Mouse (Mus musculus) kidney, embryonic 16.5 days (tissue): Measurements from ENCODE around the gene Prc1. TPM values are rescaled to one million over a fixed set of nuclear protein-coding genes. Genes with fewer than 3 reads are reported as not detected.

ENCODE experiments used
- ATAC-seq: fragments of 200-750 bp; cut with Nextera tagmentation; 2 replicates; pipeline ENCODE4 v1.8.0; 2017; ENCODE audit warnings: moderate TSS enrichment; ENCODE audit not compliant: low FRiP score, low TSS enrichment
- H3K27ac ChIP-seq: fragments of 300-500 bp; sonication (generic); 2 replicates; pipeline ENCODE4 v1.5.1; 2014; ENCODE audit warnings: low read length
- H3K27me3 ChIP-seq: fragments of 300-500 bp; sonication (generic); 2 replicates; pipeline ENCODE4 v1.6.1; 2014; ENCODE audit warnings: low read length, control low read depth, mixed read lengths; ENCODE audit not compliant: insufficient read depth
- H3K36me3 ChIP-seq: fragments of 300-500 bp; sonication (generic); 2 replicates; pipeline ENCODE4 v1.6.1; 2014; ENCODE audit warnings: low read length, control low read depth, mixed read lengths; ENCODE audit not compliant: insufficient read depth
- H3K4me1 ChIP-seq: fragments of 300-500 bp; sonication (generic); 2 replicates; pipeline ENCODE4 v1.6.1; 2014; ENCODE audit warnings: low read length, control low read depth, mixed read lengths; ENCODE audit not compliant: insufficient read depth
- H3K4me2 ChIP-seq: fragments of 300-500 bp; sonication (generic); replicated peaks from 2 replicates; pipeline ENCODE4 v1.6.1; 2014; ENCODE audit warnings: low read depth, low read length
- H3K4me3 ChIP-seq: fragments of 300-500 bp; sonication (generic); 2 replicates; pipeline ENCODE4 v1.5.1; 2014; ENCODE audit warnings: mild to moderate bottlenecking, low read length
- H3K9ac ChIP-seq: fragments of 300-500 bp; sonication (generic); replicated peaks from 2 replicates; pipeline ENCODE4 v1.6.1; 2014; ENCODE audit warnings: low read length
- H3K9me3 ChIP-seq: fragments of 300-500 bp; sonication (generic); 2 replicates; pipeline ENCODE4 v1.6.1; 2016; ENCODE audit warnings: low read length, control low read depth
- WGBS: fragments of 180-500 bp; shearing (Covaris S2); extraction: QIAGEN DNeasy Blood & Tissue Kit; methylation state at CpG from one replicate; pipeline ENCODE4 v1.1.7; 2014; 5-methylcytosine and 5-hydroxymethylcytosine counted together
- polyA plus RNA-seq: library from polyadenylated mRNA; unstranded; fragments of >200 nt; fragmentation: Nextera tagmentation; extraction: Ambion mirVana; gene quantifications from 2 replicates; pipeline ENCODE4 v1.2.1, GENCODE M21; 2015

Prc1 gene
- polyA plus RNA-seq, 1 experiment from 2014 or later: 146 TPM

DNA sequence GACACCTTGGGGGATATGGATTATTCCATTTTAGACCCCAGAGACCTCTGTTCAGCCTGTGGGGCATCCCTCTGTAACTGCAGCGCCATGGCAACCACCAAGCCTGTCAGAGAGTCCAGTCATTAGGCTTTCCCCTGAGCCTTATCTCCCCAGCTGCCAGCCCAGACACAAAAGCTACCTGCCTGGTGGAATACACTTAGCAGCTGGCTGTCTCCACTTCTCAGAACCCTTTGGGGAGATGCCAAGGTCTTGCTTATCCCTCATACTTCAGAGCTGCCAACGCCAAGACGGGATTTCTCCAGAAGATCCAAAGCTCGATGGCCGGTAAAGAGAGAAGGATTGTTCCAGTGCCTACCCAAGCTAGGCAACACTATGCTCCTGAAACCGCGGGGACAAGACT, 47.5 kb downstream of the Prc1 start:
- H3K9me3 ChIP-seq: no peaks in the 10 kb centered on the region
- H3K36me3 ChIP-seq: peaks cover 4% of the 10 kb centered on the region
- no peaks in the 10 kb centered on the region for H3K27me3 ChIP-seq
- ATAC-seq: no peak
- no peak overlapping the region for H3K27ac ChIP-seq
- WGBS: 84% methylated on average over 7 of the region's 7 CpGs
- peaks cover 35% of the 10 kb centered on the region for H3K4me1 ChIP-seq
- H3K4me3 ChIP-seq: no peak overlapping the region
- no peak overlapping the region for H3K9ac ChIP-seq
- no peak overlapping the region for H3K4me2 ChIP-seq

DNA sequence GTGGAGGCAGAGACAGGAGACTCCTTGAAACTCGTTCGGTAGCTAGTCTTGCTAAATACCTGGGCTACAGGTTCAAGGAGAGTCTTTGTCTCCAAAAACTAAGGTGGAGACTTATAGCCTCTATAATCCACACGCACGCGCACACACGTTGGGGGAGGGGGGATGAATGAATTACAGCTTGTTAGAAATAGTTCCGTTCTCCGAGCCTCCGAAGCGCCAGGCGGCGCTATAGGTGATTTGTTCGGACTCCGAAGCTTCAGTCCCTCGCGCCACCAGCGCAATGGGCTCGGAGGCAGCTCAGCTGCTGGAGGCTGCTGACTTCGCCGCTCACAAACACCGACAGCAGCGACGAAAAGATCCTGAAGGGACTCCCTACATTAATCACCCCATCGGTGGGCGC, 48.6 kb downstream of the Prc1 start, which contains the start of gene Hddc3:
TSS of gene Hddc3 (plus strand) at position 247 of the 400 bp plus-strand sequence.
- Histone ChIP-seq H3K9me3 (no peaks in the 10 kb centered on the region), H3K36me3 (peaks cover 3% of the 10 kb centered on the region; the same call in 1 of the 2 replicates), H3K9ac (peak within 1 kb of the TSS; percentile 91), H3K4me2 (peak within 1 kb of the TSS; percentile 73), H3K27ac (peak within 1 kb of the TSS; percentile 67; the same call in 1 of the 2 replicates), H3K4me1 (peaks cover 39% of the 10 kb centered on the region), H3K4me3 (peak within 1 kb of the TSS; percentile 66), H3K27me3 (no peaks in the 10 kb centered on the region)
- peak; percentile 7; the same call in 1 of the 2 replicates for ATAC-seq
- under 1% methylated on average over 25 of the region's 25 CpGs for WGBS

DNA sequence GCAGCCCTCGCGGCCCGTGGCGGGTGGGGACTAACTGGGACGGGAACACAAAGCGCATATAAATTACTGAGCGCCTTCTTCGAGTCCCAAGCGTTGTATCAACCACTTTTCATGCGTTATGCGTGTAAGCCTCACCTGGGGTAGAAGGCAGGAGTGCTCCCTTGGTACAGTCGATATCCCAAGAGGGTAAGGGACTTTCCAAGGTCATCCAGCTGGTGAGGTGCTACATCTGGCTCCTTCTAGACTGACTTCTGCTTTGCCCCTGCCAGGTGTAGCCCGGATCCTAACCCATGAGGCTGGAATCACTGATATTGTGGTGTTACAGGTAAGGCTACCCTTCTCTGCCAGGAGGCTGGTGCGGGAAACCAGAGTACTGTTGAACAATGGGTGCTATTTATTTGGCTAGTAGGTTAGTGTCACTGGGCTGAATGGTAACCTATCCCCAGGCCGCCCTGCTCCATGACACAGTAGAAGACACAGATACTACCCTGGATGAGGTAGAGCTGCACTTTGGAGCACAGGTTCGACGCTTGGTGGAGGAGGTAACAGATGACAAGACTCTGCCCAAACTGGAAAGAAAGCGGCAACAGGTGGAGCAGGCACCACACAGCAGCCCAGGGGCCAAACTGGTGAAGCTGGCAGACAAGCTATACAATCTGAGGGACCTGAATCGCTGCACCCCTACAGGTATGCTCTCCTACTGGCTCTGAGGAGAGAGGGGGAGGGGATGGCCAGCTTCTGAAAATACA, 49.2 kb downstream of the Prc1 start:
- Histone ChIP-seq H3K4me1 (peaks cover 41% of the 10 kb centered on the region), H3K4me2 (peak overlapping the region; percentile 73), H3K36me3 (peaks cover 3% of the 10 kb centered on the region; the same call in 1 of the 2 replicates), H3K4me3 (peak overlapping the region; percentile 66), H3K27ac (peak overlapping the region; percentile 67; the same call in 1 of the 2 replicates), H3K9ac (peak overlapping the region; percentile 91), H3K27me3 (no peaks in the 10 kb centered on the region), H3K9me3 (no peaks in the 10 kb centered on the region)
- no peak for ATAC-seq
- WGBS: 27% methylated on average over 19 of the region's 19 CpGs

DNA sequence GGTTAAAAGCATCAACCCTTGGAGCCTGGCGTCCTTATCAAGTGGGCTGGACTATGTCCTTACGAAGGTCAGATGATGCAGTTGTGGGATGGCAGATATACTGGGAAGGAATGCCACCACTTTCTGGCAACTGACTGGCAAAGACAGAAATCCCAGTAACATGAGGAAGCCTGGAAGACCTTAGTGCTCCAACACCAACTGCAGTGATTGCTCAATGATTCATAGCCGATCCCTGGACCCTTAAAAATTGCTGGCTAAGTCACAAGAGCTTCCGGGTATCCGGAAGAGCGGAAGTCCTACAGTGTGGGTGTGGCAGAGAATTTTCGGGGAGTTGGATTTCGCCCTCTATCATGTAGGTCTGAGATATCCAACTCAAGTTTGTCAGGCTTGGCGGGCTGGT, 51.9 kb downstream of the Prc1 start:
- peaks cover 13% of the 10 kb centered on the region; the same call in 1 of the 2 replicates for H3K36me3 ChIP-seq
- no peak overlapping the region for H3K4me3 ChIP-seq
- H3K4me2 ChIP-seq: no peak overlapping the region
- ATAC-seq: no peak
- WGBS: 85% methylated on average over 9 of the region's 9 CpGs
- no peak overlapping the region for H3K9ac ChIP-seq
- peaks cover 23% of the 10 kb centered on the region for H3K4me1 ChIP-seq
- H3K9me3 ChIP-seq: no peaks in the 10 kb centered on the region
- H3K27me3 ChIP-seq: no peaks in the 10 kb centered on the region
- H3K27ac ChIP-seq: no peak overlapping the region

DNA sequence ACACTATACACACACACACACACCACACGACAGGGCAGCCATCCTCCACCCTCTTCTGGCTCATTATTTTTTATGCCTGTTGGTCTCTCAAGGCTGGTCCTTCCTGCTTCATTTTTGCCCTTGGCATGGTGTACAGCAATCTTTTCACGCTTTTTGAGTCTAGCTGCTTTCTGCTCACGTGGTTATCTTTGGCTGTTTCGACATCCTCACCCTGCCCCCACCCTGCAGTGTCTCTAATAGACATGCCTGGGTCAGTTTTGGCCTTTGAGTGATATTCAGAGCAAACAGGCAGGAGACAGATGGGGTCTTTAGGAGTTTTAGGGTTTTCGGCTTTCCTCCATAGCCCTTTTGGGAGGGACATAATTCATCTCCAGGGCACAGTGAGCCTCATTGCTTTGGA, 52.6 kb downstream of the Prc1 start:
- no peaks in the 10 kb centered on the region for H3K27me3 ChIP-seq
- no peaks in the 10 kb centered on the region for H3K9me3 ChIP-seq
- H3K9ac ChIP-seq: no peak overlapping the region
- no peak overlapping the region for H3K4me2 ChIP-seq
- 70% methylated on average over 5 of the region's 5 CpGs for WGBS
- peak overlapping the region; percentile 72; the same call in 1 of the 2 replicates for H3K27ac ChIP-seq
- peaks cover 22% of the 10 kb centered on the region for H3K4me1 ChIP-seq
- H3K4me3 ChIP-seq: no peak overlapping the region
- ATAC-seq: no peak
- peaks cover 16% of the 10 kb centered on the region; the same call in 1 of the 2 replicates for H3K36me3 ChIP-seq

DNA sequence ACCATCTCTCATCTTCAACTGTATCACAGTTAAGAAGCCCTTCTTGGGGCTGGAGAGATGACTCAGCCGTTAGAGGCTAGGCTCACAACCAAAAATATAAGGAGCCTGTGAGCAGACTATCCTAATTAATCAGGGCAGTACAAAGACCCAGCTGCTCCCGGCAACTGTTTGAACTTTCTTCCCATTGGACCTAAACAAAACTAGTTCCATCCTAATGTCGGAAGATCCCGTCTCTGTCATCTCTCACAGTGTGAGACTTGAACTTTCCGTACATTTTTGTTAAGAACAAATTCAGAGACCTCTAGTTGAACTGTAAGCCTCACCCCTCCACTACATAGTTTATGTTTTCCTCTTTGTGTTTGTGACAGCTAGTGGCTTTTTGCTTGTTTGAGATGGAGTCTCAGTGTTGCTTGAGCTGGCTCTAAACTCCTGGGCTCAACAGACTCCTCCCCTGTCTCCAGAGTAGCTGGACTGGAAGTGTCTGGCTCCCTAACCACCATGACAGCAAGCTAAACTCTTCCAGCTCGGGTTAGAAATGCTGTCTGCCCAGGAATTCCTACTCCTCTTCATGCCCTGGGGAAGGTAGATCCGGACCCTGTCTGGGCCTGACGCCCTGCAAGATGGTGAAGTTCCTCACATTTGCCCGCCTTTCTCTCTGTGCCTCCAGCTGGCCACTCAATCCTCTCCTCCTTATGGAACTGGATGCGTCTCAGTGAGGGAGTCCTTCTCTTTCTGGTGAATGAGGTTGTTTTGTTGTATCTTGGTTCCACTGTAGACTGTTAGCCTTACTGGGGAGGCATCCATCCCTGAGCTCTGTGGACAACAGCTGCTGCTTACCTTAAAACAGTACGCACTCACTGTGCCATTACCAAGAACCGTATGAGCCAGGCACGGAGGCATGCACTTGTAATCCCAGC, 53.7 kb downstream of the Prc1 start:
- Histone ChIP-seq H3K27me3 (no peaks in the 10 kb centered on the region), H3K36me3 (peaks cover 20% of the 10 kb centered on the region; the same call in 1 of the 2 replicates), H3K9ac (no peak overlapping the region; the same call in 1 of the 2 replicates), H3K4me3 (no peak overlapping the region), H3K27ac (peak overlapping the region; percentile 79), H3K4me2 (no peak overlapping the region), H3K9me3 (no peaks in the 10 kb centered on the region), H3K4me1 (peaks cover 18% of the 10 kb centered on the region)
- peak; percentile 49 for ATAC-seq
- 56% methylated on average over 13 of the region's 13 CpGs for WGBS

DNA sequence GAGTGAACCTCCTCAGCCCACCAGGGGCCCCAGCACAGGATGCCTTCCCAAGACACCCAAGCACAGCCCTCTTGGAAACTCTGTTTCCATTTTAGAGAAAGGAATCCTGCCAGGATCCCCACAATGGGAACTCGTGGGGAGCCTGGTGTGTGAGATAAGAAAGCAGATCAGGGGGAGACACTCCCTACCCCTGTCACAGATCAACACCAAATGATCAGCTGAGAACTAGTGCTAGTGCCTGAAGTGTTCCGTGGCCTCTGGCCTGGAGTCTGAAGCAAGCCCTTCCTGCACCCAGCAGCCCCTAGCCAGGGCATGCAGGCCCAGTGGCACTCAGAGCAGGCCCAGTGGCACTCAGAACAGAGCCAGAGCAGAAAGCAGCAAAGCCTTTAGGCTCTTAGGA, 56.6 kb downstream of the Prc1 start:
- H3K9me3 ChIP-seq: no peaks in the 10 kb centered on the region
- ATAC-seq: no peak
- no peak overlapping the region for H3K4me3 ChIP-seq
- H3K4me1 ChIP-seq: peaks cover 12% of the 10 kb centered on the region; the same call in 1 of the 2 replicates
- WGBS: 78% methylated on average over 2 of the region's 2 CpGs
- no peak overlapping the region for H3K27ac ChIP-seq
- peaks cover 28% of the 10 kb centered on the region for H3K36me3 ChIP-seq
- no peak overlapping the region for H3K9ac ChIP-seq
- no peak overlapping the region for H3K4me2 ChIP-seq
- H3K27me3 ChIP-seq: no peaks in the 10 kb centered on the region

DNA sequence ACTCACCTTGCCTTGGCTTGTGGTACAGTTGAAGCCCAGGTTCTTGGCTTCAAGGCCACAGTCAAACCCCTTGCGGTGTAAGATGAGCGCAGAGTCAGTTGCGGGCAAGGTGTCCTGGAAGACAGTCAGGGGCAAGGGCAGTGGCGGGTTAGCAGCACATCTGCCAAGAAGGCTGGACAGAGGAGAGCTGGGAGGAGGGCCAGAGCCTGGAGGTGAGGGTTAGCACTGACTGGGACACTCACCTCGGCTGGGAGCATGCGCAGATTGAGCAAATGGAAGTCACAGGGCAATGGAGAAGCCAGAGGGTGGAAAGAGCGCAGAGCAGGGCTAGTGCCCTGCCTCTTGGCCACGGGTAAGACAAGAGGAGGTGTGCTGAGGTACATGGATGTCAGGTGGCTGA, 58.7 kb downstream of the Prc1 start:
- no peaks in the 10 kb centered on the region for H3K27me3 ChIP-seq
- H3K4me1 ChIP-seq: 0 out of 2 replicates have a peak, but pooled peaks cover 4% of the 10 kb centered on the region
- H3K9ac ChIP-seq: no peak overlapping the region
- no peak overlapping the region for H3K27ac ChIP-seq
- no peaks in the 10 kb centered on the region for H3K9me3 ChIP-seq
- H3K4me2 ChIP-seq: no peak overlapping the region
- H3K4me3 ChIP-seq: no peak overlapping the region
- WGBS: 91% methylated on average over 8 of the region's 8 CpGs
- peaks cover 28% of the 10 kb centered on the region for H3K36me3 ChIP-seq
- no peak for ATAC-seq

DNA sequence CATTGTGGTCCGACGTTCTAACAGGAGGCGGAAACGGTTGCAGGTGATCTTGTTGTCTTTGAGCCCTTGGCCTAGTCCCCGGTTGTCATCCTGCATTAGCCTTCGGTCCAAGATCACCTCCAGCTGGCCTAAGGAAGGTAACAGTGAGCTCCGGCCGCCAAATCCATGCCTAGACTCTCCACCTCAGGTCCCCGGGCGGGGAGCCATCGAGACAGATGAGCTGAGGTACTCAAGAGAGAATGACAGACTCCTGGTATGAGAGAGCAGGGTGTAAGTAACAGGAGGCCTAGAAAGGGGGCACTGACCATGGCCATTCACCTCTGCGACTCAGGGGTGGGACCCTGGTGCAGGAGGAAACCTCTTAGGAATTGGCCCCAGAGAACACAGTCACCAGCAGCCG, 62.1 kb downstream of the Prc1 start:
- H3K9me3 ChIP-seq: no peaks in the 10 kb centered on the region
- 89% methylated on average over 13 of the region's 13 CpGs for WGBS
- no peak overlapping the region for H3K9ac ChIP-seq
- H3K4me2 ChIP-seq: no peak overlapping the region
- peaks cover 42% of the 10 kb centered on the region for H3K36me3 ChIP-seq
- ATAC-seq: no peak
- no peak overlapping the region for H3K27ac ChIP-seq
- H3K27me3 ChIP-seq: no peaks in the 10 kb centered on the region
- H3K4me3 ChIP-seq: no peak overlapping the region
- H3K4me1 ChIP-seq: no peaks in the 10 kb centered on the region
